In the genomic region with DNA sequence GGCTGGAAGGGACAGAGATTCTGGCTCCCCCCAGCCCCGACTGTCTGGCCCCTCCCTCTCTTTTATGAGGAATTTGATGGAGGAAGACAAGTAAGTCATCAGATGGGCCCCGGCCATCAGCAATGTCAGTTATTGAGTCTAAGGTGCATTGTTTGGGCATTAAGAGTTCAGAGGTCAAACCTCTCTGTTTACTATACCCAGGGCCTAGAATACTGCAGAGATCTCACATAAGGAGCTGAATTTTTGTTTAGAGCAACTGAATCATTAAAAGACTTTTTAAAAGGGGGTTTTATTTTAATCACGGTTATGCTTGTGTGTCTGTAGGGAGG, we compare ENCODE assay signal across 20 mouse cellular contexts.
DNase-seq lines count a peak whose midpoint lies in the region; ATAC-seq lines count a peak whose summit lies in the region.
"Had no signal": no experiment of that assay in that cellular context is flagged by ENCODE, and none has a peak within 500 bp of the region (broad histone marks: within the 10 kb centered on the region; RNA-seq: fewer than 3 reads in every experiment).

No protein-coding gene starts in this region.

- H3K9me3 ChIP-seq in forebrain, embryonic 11.5 days (ENCODE audit: control insufficient read depth, low read length) = no peaks in the 10 kb centered on the region
- H3K9me3 ChIP-seq in forebrain, embryonic 15.5 days = no peaks in the 10 kb centered on the region
- H3K9me3 ChIP-seq in midbrain, embryonic 10.5 days (replicated peaks) = no peaks in the 10 kb centered on the region
- H3K9me3 ChIP-seq in midbrain, embryonic 13.5 days = no peaks in the 10 kb centered on the region
- no peaks in the 10 kb centered on the region for H3K9me3 ChIP-seq in embryonic facial prominence, embryonic 10.5 days
- H3K9me3 ChIP-seq: heart, embryonic 15.5 days; limb, embryonic 15.5 days had no signal

- no peak overlapping the region for H3K9ac ChIP-seq in forebrain, embryonic 11.5 days (ENCODE audit: low read length)
- H3K9ac ChIP-seq in forebrain, embryonic 15.5 days (replicated peaks) = no peak overlapping the region
- H3K9ac ChIP-seq in midbrain, embryonic 13.5 days (replicated peaks) = no peak overlapping the region
- H3K9ac ChIP-seq: heart, embryonic 15.5 days; limb, embryonic 15.5 days; liver, embryonic 14.5 days; lung, embryonic 14.5 days had no signal

- DNase-seq in forebrain, embryonic 11.5 days (ENCODE audit: low spot score) = no peak
- no peak for DNase-seq in midbrain, embryonic 10.5 days (ENCODE audit: low spot score)
- DNase-seq in embryonic facial prominence, embryonic 10.5 days (ENCODE audit: low spot score) = peak; percentile 48
- no peak for DNase-seq in urinary bladder, postnatal 25 days (ENCODE audit: low spot score)
- DNase-seq: adrenal gland, postnatal 14 days; cerebellum, adult 2 months; cerebellum, postnatal 25 days; gastrocnemius, postnatal 25 days; heart, postnatal 4 days; kidney, adult 18-20 months; kidney, postnatal 4 days; lung, embryonic 14.5 days; right cerebral cortex, postnatal 4 days had no signal

- no peaks in the 10 kb centered on the region for H3K36me3 ChIP-seq in forebrain, embryonic 11.5 days (ENCODE audit: control insufficient read depth, insufficient read depth, low read length)
- H3K36me3 ChIP-seq in forebrain, embryonic 15.5 days = no peaks in the 10 kb centered on the region
- H3K36me3 ChIP-seq in midbrain, embryonic 10.5 days = no peaks in the 10 kb centered on the region
- H3K36me3 ChIP-seq in midbrain, embryonic 13.5 days = no peaks in the 10 kb centered on the region
- no peaks in the 10 kb centered on the region for H3K36me3 ChIP-seq in embryonic facial prominence, embryonic 10.5 days (replicated peaks)
- H3K36me3 ChIP-seq: heart, embryonic 15.5 days; limb, embryonic 15.5 days had no signal

- ATAC-seq in forebrain, embryonic 11.5 days (replicated peaks; ENCODE audit: low FRiP score) = peak; percentile 74
- no peak for ATAC-seq in forebrain, embryonic 15.5 days (replicated peaks)
- no peak for ATAC-seq in midbrain, embryonic 13.5 days
- ATAC-seq in inflammation-experienced regulatory T-cells, adult 6 months = peak; percentile 30

- no peak overlapping the region for H3K4me2 ChIP-seq in forebrain, embryonic 11.5 days (ENCODE audit: low read depth, low read length, severe bottlenecking)
- no peak overlapping the region; the same call in 1 of the 2 replicates for H3K4me2 ChIP-seq in forebrain, embryonic 15.5 days (replicated peaks)
- H3K4me2 ChIP-seq in midbrain, embryonic 13.5 days (replicated peaks) = no peak overlapping the region
- H3K4me2 ChIP-seq: heart, embryonic 15.5 days; limb, embryonic 15.5 days; lung, embryonic 14.5 days had no signal

- H3K4me3 ChIP-seq in forebrain, embryonic 11.5 days (ENCODE audit: low read depth, low read length) = no peak overlapping the region
- H3K4me3 ChIP-seq in forebrain, embryonic 15.5 days = no peak overlapping the region
- peak overlapping the region; percentile 21; the same call in 1 of the 2 replicates for H3K4me3 ChIP-seq in midbrain, embryonic 10.5 days
- H3K4me3 ChIP-seq in midbrain, embryonic 13.5 days (replicated peaks) = no peak overlapping the region
- no peak overlapping the region for H3K4me3 ChIP-seq in embryonic facial prominence, embryonic 10.5 days
- H3K4me3 ChIP-seq: heart, embryonic 15.5 days; left cerebral cortex, adult 2 months; limb, embryonic 15.5 days had no signal

- no peaks in the 10 kb centered on the region for H3K27me3 ChIP-seq in forebrain, embryonic 11.5 days (ENCODE audit: control insufficient read depth, insufficient read depth, low read length)
- no peaks in the 10 kb centered on the region for H3K27me3 ChIP-seq in forebrain, embryonic 15.5 days
- H3K27me3 ChIP-seq in midbrain, embryonic 10.5 days (ENCODE audit: low read depth, poor library complexity, severe bottlenecking) = peaks cover 41% of the 10 kb centered on the region
- peaks cover 18% of the 10 kb centered on the region; the same call in 1 of the 2 replicates for H3K27me3 ChIP-seq in midbrain, embryonic 13.5 days
- 0 out of 2 replicates have a peak, but pooled peaks cover 7% of the 10 kb centered on the region for H3K27me3 ChIP-seq in embryonic facial prominence, embryonic 10.5 days (replicated peaks; ENCODE audit: low read depth, poor library complexity, severe bottlenecking)
- H3K27me3 ChIP-seq: heart, embryonic 15.5 days; limb, embryonic 15.5 days had no signal

- H3K4me1 ChIP-seq in forebrain, embryonic 11.5 days (replicated peaks; ENCODE audit: control insufficient read depth, insufficient read depth, low read length) = peaks cover 16% of the 10 kb centered on the region
- peaks cover 10% of the 10 kb centered on the region for H3K4me1 ChIP-seq in forebrain, embryonic 15.5 days
- H3K4me1 ChIP-seq in midbrain, embryonic 10.5 days = peaks cover 40% of the 10 kb centered on the region
- peaks cover 11% of the 10 kb centered on the region for H3K4me1 ChIP-seq in midbrain, embryonic 13.5 days (replicated peaks)
- peaks cover 18% of the 10 kb centered on the region for H3K4me1 ChIP-seq in embryonic facial prominence, embryonic 10.5 days
- H3K4me1 ChIP-seq: limb, embryonic 15.5 days had no signal

- H3K27ac ChIP-seq in forebrain, embryonic 11.5 days (ENCODE audit: low read depth, low read length) = peak overlapping the region; percentile 9; the same call in 1 of the 2 replicates
- H3K27ac ChIP-seq in forebrain, embryonic 15.5 days (replicated peaks) = no peak overlapping the region
- H3K27ac ChIP-seq in midbrain, embryonic 10.5 days (replicated peaks) = peak overlapping the region; percentile 81
- H3K27ac ChIP-seq in midbrain, embryonic 13.5 days = no peak overlapping the region
- H3K27ac ChIP-seq in embryonic facial prominence, embryonic 10.5 days (replicated peaks) = peak overlapping the region; percentile 68
- H3K27ac ChIP-seq: heart, embryonic 15.5 days; left cerebral cortex, adult 2 months; limb, embryonic 15.5 days; liver, embryonic 14.5 days had no signal

- 11% methylated on average over 3 of the region's 3 CpGs for WGBS in forebrain, embryonic 11.5 days
- WGBS in forebrain, embryonic 15.5 days = 3% methylated on average over 3 of the region's 3 CpGs
- 11% methylated on average over 3 of the region's 3 CpGs for WGBS in midbrain, embryonic 10.5 days
- WGBS in midbrain, embryonic 13.5 days = 7% methylated on average over 3 of the region's 3 CpGs
- WGBS in embryonic facial prominence, embryonic 10.5 days = 27% methylated on average over 3 of the region's 3 CpGs

Comparison
In these comparisons a context has a peak if more than half of its experiments do, and no peak if none do; other contexts are left out.
1. ATAC-seq: peak in forebrain, embryonic 11.5 days (single experiment) and inflammation-experienced regulatory T-cells, adult 6 months (single experiment); none in forebrain, embryonic 15.5 days (single experiment) and midbrain, embryonic 13.5 days (single experiment).
2. H3K27ac ChIP-seq: peak in forebrain, embryonic 11.5 days (single experiment), midbrain, embryonic 10.5 days (single experiment) and embryonic facial prominence, embryonic 10.5 days (single experiment); none in forebrain, embryonic 15.5 days (single experiment) and midbrain, embryonic 13.5 days (single experiment).